Mouse (Mus musculus) heart, embryonic 15.5 days (tissue): ENCODE measurements at regions not wholly inside any gene's neighbourhood (a gene's known extent, or its start where the extent isn't known, plus 50 kb on each side); places are given as distances from the start of the nearest gene placed in this dataset.

Experiments used
- ATAC-seq: fragments of 200-750 bp; cut with Nextera tagmentation; replicated peaks from 2 replicates; pipeline ENCODE4 v1.8.0; 2017; ENCODE audit warnings: low read depth, moderate TSS enrichment; ENCODE audit not compliant: insufficient number of reproducible peaks, insufficient read depth, low FRiP score
- H3K27ac ChIP-seq: fragments of 300-500 bp; sonication (generic); 2 replicates; pipeline ENCODE4 v1.5.1; 2015; ENCODE audit warnings: mild to moderate bottlenecking, inconsistent platforms
- H3K27me3 ChIP-seq: fragments of 300-500 bp; sonication (generic); 2 replicates; pipeline ENCODE4 v1.6.1; 2015; ENCODE audit warnings: inconsistent platforms
- H3K36me3 ChIP-seq: fragments of 300-500 bp; sonication (generic); 2 replicates; pipeline ENCODE4 v1.6.1; 2015; ENCODE audit warnings: mild to moderate bottlenecking, inconsistent platforms
- H3K4me1 ChIP-seq: fragments of 300-500 bp; sonication (generic); replicated peaks from 2 replicates; pipeline ENCODE4 v1.6.1; 2015; ENCODE audit warnings: inconsistent platforms
- H3K4me2 ChIP-seq: fragments of 300-500 bp; sonication (generic); 2 replicates; pipeline ENCODE4 v1.6.1; 2015; ENCODE audit warnings: inconsistent platforms, mild to moderate bottlenecking, moderate library complexity
- H3K4me3 ChIP-seq: fragments of 300-500 bp; sonication (generic); 2 replicates; pipeline ENCODE4 v1.5.1; 2015; ENCODE audit warnings: mild to moderate bottlenecking, inconsistent platforms
- H3K9ac ChIP-seq: fragments of 300-500 bp; sonication (generic); 2 replicates; pipeline ENCODE4 v1.6.1; 2015; ENCODE audit warnings: mild to moderate bottlenecking, inconsistent platforms
- H3K9me3 ChIP-seq: fragments of 300-500 bp; sonication (generic); replicated peaks from 2 replicates; pipeline ENCODE4 v1.6.1; 2016; ENCODE audit warnings: inconsistent platforms
- whole genome bisulfite sequencing: fragments of 180-500 bp; shearing (Covaris S2); methylation state at CpG from one replicate; pipeline ENCODE4 v1.1.7; 2015; ENCODE audit warnings: mixed read lengths; 5-methylcytosine and 5-hydroxymethylcytosine counted together

- no peaks in the 10 kb centered on the region for H3K4me1 ChIP-seq
- no peak overlapping the region for H3K4me2 ChIP-seq
- no peak for ATAC-seq
- H3K36me3 ChIP-seq = no peaks in the 10 kb centered on the region
- H3K27ac ChIP-seq = no peak overlapping the region
- no peaks in the 10 kb centered on the region for H3K9me3 ChIP-seq
- no peaks in the 10 kb centered on the region for H3K27me3 ChIP-seq
- no peak overlapping the region for H3K9ac ChIP-seq
- no peak overlapping the region for H3K4me3 ChIP-seq
- WGBS = 60% methylated on average over 3 of the region's 3 CpGs
Observed at GRCm38 (mm10) chr4:99394244-99394643, 98.5 kb downstream of the Gm12689 start.

GRCm38 (mm10) chr4:99407466-99407865, 111.8 kb downstream of the Gm12689 start:
- 64% methylated on average over 7 of the region's 7 CpGs for WGBS
- no peak for ATAC-seq
- no peak overlapping the region for H3K9ac ChIP-seq
- H3K36me3 ChIP-seq = no peaks in the 10 kb centered on the region
- no peak overlapping the region for H3K27ac ChIP-seq
- H3K4me2 ChIP-seq = no peak overlapping the region
- no peaks in the 10 kb centered on the region for H3K9me3 ChIP-seq
- no peak overlapping the region for H3K4me3 ChIP-seq
- peaks cover 8% of the 10 kb centered on the region; the same call in 1 of the 2 replicates for H3K27me3 ChIP-seq
- H3K4me1 ChIP-seq = no peaks in the 10 kb centered on the region

GRCm38 (mm10) chr4:99423449-99423848, 127.7 kb downstream of the Gm12689 start:
- ATAC-seq = no peak
- no peaks in the 10 kb centered on the region for H3K9me3 ChIP-seq

GRCm38 (mm10) chr4:99445077-99445754, 149.5 kb downstream of the Gm12689 start:
- no peak for ATAC-seq
- Histone ChIP-seq H3K4me2 (peak overlapping the region; percentile 58), H3K9me3 (no peaks in the 10 kb centered on the region), H3K36me3 (no peaks in the 10 kb centered on the region), H3K4me1 (no peaks in the 10 kb centered on the region), H3K27ac (no peak overlapping the region), H3K9ac (no peak overlapping the region), H3K27me3 (0 out of 2 replicates have a peak, but pooled peaks cover 11% of the 10 kb centered on the region), H3K4me3 (peak overlapping the region; percentile 36)
- 26% methylated on average over 28 of the region's 28 CpGs for WGBS

More at GRCm38 (mm10) chr4:99423449-99423848, 127.7 kb downstream of the Gm12689 start:
- no peaks in the 10 kb centered on the region for H3K4me1 ChIP-seq
- no peak overlapping the region for H3K9ac ChIP-seq
- WGBS = 62% methylated on average over 1 of the region's 1 CpGs
- H3K36me3 ChIP-seq = no peaks in the 10 kb centered on the region
- no peak overlapping the region for H3K27ac ChIP-seq
- no peak overlapping the region for H3K4me2 ChIP-seq
- no peak overlapping the region for H3K4me3 ChIP-seq
- H3K27me3 ChIP-seq = no peaks in the 10 kb centered on the region

- no peak overlapping the region for H3K9ac ChIP-seq
- H3K9me3 ChIP-seq = no peaks in the 10 kb centered on the region
- no peaks in the 10 kb centered on the region for H3K4me1 ChIP-seq
- peak overlapping the region; percentile 58 for H3K4me2 ChIP-seq
- peak overlapping the region; percentile 36 for H3K4me3 ChIP-seq
- H3K36me3 ChIP-seq = no peaks in the 10 kb centered on the region
- no peak for ATAC-seq
- H3K27me3 ChIP-seq = 0 out of 2 replicates have a peak, but pooled peaks cover 11% of the 10 kb centered on the region
- WGBS = 59% methylated on average over 9 of the region's 9 CpGs
- no peak overlapping the region for H3K27ac ChIP-seq
Observed at GRCm38 (mm10) chr4:99445755-99446128, 150.0 kb downstream of the Gm12689 start.

GRCm38 (mm10) chr4:99458984-99459383, 163.3 kb downstream of the Gm12689 start:
- ATAC-seq = no peak
- H3K27ac ChIP-seq = no peak overlapping the region
- H3K27me3 ChIP-seq = no peaks in the 10 kb centered on the region
- no peak overlapping the region for H3K9ac ChIP-seq
- no peaks in the 10 kb centered on the region for H3K9me3 ChIP-seq
- 73% methylated on average over 4 of the region's 4 CpGs for WGBS
- no peak overlapping the region for H3K4me2 ChIP-seq
- H3K4me1 ChIP-seq = no peaks in the 10 kb centered on the region
- H3K36me3 ChIP-seq = no peaks in the 10 kb centered on the region
- H3K4me3 ChIP-seq = no peak overlapping the region

- 15% methylated on average over 14 of the region's 14 CpGs for WGBS
- H3K4me3 ChIP-seq = no peak overlapping the region
- ATAC-seq = no peak
Observed at GRCm38 (mm10) chr4:99459436-99459835, 163.7 kb downstream of the Gm12689 start.

GRCm38 (mm10) chr4:99465493-99465892, 169.8 kb downstream of the Gm12689 start:
- WGBS = 68% methylated on average over 9 of the region's 9 CpGs
- Histone ChIP-seq H3K4me2 (no peak overlapping the region), H3K4me1 (no peaks in the 10 kb centered on the region), H3K27ac (no peak overlapping the region), H3K9ac (no peak overlapping the region), H3K4me3 (no peak overlapping the region), H3K36me3 (no peaks in the 10 kb centered on the region), H3K9me3 (no peaks in the 10 kb centered on the region), H3K27me3 (no peaks in the 10 kb centered on the region)
- no peak for ATAC-seq

More at GRCm38 (mm10) chr4:99459436-99459835, 163.7 kb downstream of the Gm12689 start:
- no peak overlapping the region for H3K27ac ChIP-seq
- 0 out of 2 replicates have a peak overlapping the region, but pooled peaks have one; percentile 1 for H3K4me2 ChIP-seq
- H3K9ac ChIP-seq = no peak overlapping the region
- H3K4me1 ChIP-seq = no peaks in the 10 kb centered on the region
- no peaks in the 10 kb centered on the region for H3K9me3 ChIP-seq
- no peaks in the 10 kb centered on the region for H3K36me3 ChIP-seq
- H3K27me3 ChIP-seq = no peaks in the 10 kb centered on the region

GRCm38 (mm10) chr4:99475701-99476218, 180.1 kb downstream of the Gm12689 start:
- no peak for ATAC-seq
- WGBS = 49% methylated on average over 11 of the region's 11 CpGs

GRCm38 (mm10) chr4:99484271-99484670, 171.8 kb upstream of the Foxd3 start:
- H3K4me1 ChIP-seq = no peaks in the 10 kb centered on the region
- 54% methylated on average over 4 of the region's 4 CpGs for WGBS
- H3K4me3 ChIP-seq = no peak overlapping the region
- H3K4me2 ChIP-seq = no peak overlapping the region
- H3K27me3 ChIP-seq = no peaks in the 10 kb centered on the region
- H3K9ac ChIP-seq = no peak overlapping the region
- H3K27ac ChIP-seq = no peak overlapping the region
- no peaks in the 10 kb centered on the region for H3K9me3 ChIP-seq
- ATAC-seq = no peak
- no peaks in the 10 kb centered on the region for H3K36me3 ChIP-seq

More at GRCm38 (mm10) chr4:99475701-99476218, 180.1 kb downstream of the Gm12689 start:
- H3K4me1 ChIP-seq = no peaks in the 10 kb centered on the region
- H3K4me2 ChIP-seq = no peak overlapping the region
- H3K9me3 ChIP-seq = no peaks in the 10 kb centered on the region
- H3K9ac ChIP-seq = no peak overlapping the region
- H3K27ac ChIP-seq = no peak overlapping the region
- H3K27me3 ChIP-seq = no peaks in the 10 kb centered on the region
- H3K36me3 ChIP-seq = no peaks in the 10 kb centered on the region
- H3K4me3 ChIP-seq = no peak overlapping the region

- H3K36me3 ChIP-seq = no peaks in the 10 kb centered on the region
- no peaks in the 10 kb centered on the region for H3K27me3 ChIP-seq
- 60% methylated on average over 12 of the region's 12 CpGs for WGBS
- H3K27ac ChIP-seq = no peak overlapping the region
- H3K9ac ChIP-seq = no peak overlapping the region
- no peak for ATAC-seq
- H3K4me3 ChIP-seq = no peak overlapping the region
- no peaks in the 10 kb centered on the region for H3K4me1 ChIP-seq
- H3K4me2 ChIP-seq = no peak overlapping the region
- no peaks in the 10 kb centered on the region for H3K9me3 ChIP-seq
Observed at GRCm38 (mm10) chr4:99491536-99492514, 164.3 kb upstream of the Foxd3 start.
